Mouse (Mus musculus) MEL (cell line): Measurements from ENCODE around the gene Pgbd5. TPM values are rescaled to one million over a fixed set of nuclear protein-coding genes. Genes with fewer than 3 reads are reported as not detected.

Experiments used
- DNase-seq: peaks from one replicate; pipeline ENCODE4 v3.0.0; 2011; ENCODE audit warnings: low read depth, low spot score
- H3K27ac ChIP-seq: 2 replicates; pipeline ENCODE4 v1.5.1; 2012; ENCODE audit warnings: low read depth, mild to moderate bottlenecking, control low read depth, low read length, moderate library complexity; ENCODE audit not compliant: control insufficient read depth
- H3K27me3 ChIP-seq, 2 experiments: fragments of 150-350 bp in 1 of 2; sonication (generic) in 1 of 2; 2 replicates each; pipeline ENCODE4 v1.6.1; 2012; ENCODE audit warnings: low read length in 2 of 2, mild to moderate bottlenecking in 2 of 2, improper control_type of control experiment in 1 of 2, moderate library complexity in 1 of 2; ENCODE audit not compliant: insufficient read depth in 2 of 2, control insufficient read depth in 1 of 2
- H3K36me3 ChIP-seq, 2 experiments: 2 replicates each; pipeline ENCODE4 v1.6.1; 2012 to 2014; ENCODE audit warnings: low read length in 2 of 2, improper control_type of control experiment in 1 of 2, inconsistent platforms in 1 of 2, mild to moderate bottlenecking in 1 of 2; ENCODE audit not compliant: insufficient read depth in 2 of 2, control insufficient read depth in 1 of 2
- H3K4me1 ChIP-seq, 2 experiments: fragments of 150-350 bp in 1 of 2; sonication (generic) in 1 of 2; 2 replicates each; pipeline ENCODE4 v1.6.1; 2012; ENCODE audit warnings: low read length in 2 of 2, improper control_type of control experiment in 1 of 2, mild to moderate bottlenecking in 1 of 2; ENCODE audit not compliant: insufficient read depth in 2 of 2, control insufficient read depth in 1 of 2
- H3K4me3 ChIP-seq, 2 experiments: fragments of 150-350 bp in 1 of 2; sonication (generic) in 1 of 2; 2 replicates each; pipeline ENCODE4 v1.5.1; 2012; ENCODE audit warnings: low read depth in 2 of 2, low read length in 2 of 2, mild to moderate bottlenecking in 2 of 2, moderate library complexity in 2 of 2, control low read depth in 1 of 2, improper control_type of control experiment in 1 of 2; ENCODE audit not compliant: control insufficient read depth in 1 of 2, insufficient read depth in 1 of 2
- H3K79me2 ChIP-seq: 2 replicates; pipeline ENCODE4 v1.6.1; 2012; ENCODE audit warnings: mild to moderate bottlenecking, low read length, moderate library complexity; ENCODE audit not compliant: control insufficient read depth, poor library complexity, insufficient read depth
- H3K9ac ChIP-seq: 2 replicates; pipeline ENCODE4 v1.6.1; 2012; ENCODE audit warnings: low read depth, mild to moderate bottlenecking, control low read depth, low read length, moderate library complexity; ENCODE audit not compliant: control insufficient read depth, poor library complexity, severe bottlenecking
- H3K9me3 ChIP-seq: fragments of 150-350 bp; sonication (generic); replicated peaks from 2 replicates; pipeline ENCODE4 v1.6.1; 2012; ENCODE audit warnings: mild to moderate bottlenecking, low read length, improper control_type of control experiment, moderate library complexity; ENCODE audit not compliant: insufficient read depth
- BHLHE40 ChIP-seq: IDR thresholded peaks from 2 replicates; pipeline ENCODE4 v1.6.1; 2012; ENCODE audit warnings: low read depth, mild to moderate bottlenecking, inconsistent platforms, low read length, improper control_type of control experiment, borderline replicate concordance
- CHD2 ChIP-seq: IDR thresholded peaks from 2 replicates; pipeline ENCODE4 v1.6.1; 2011; ENCODE audit warnings: low read length, improper control_type of control experiment
- CTCF ChIP-seq, 3 experiments: IDR thresholded peaks in 2 of 3; conservative IDR thresholded peaks in 1 of 3; 2 replicates each; pipeline ENCODE4 v1.5.1; 2011 to 2012; ENCODE audit warnings: low read length in 3 of 3, low read depth in 2 of 3, mild to moderate bottlenecking in 2 of 3, improper control_type of control experiment in 1 of 3, inconsistent platforms in 1 of 3, mixed read lengths in 1 of 3, moderate library complexity in 1 of 3; ENCODE audit not compliant: control insufficient read depth in 1 of 3, insufficient read depth in 1 of 3, poor library complexity in 1 of 3, severe bottlenecking in 1 of 3
- ELF1 ChIP-seq: IDR thresholded peaks from 2 replicates; pipeline ENCODE4 v1.6.1; 2014; ENCODE audit warnings: low read depth, mild to moderate bottlenecking, inconsistent platforms, low read length, improper control_type of control experiment, moderate library complexity
- ETS1 ChIP-seq: IDR thresholded peaks from 2 replicates; pipeline ENCODE4 v1.6.1; 2012; ENCODE audit warnings: low read depth, mild to moderate bottlenecking, inconsistent platforms, low read length, improper control_type of control experiment, moderate library complexity
- HCFC1 ChIP-seq: IDR thresholded peaks from 2 replicates; pipeline ENCODE4 v1.6.1; 2012; ENCODE audit warnings: low read depth, mild to moderate bottlenecking, inconsistent platforms, low read length, improper control_type of control experiment, moderate library complexity
- JUND ChIP-seq: IDR thresholded peaks from 2 replicates; pipeline ENCODE4 v1.6.1; 2011; ENCODE audit warnings: low read depth, mild to moderate bottlenecking, improper control_type of control experiment, low read length
- MAFK ChIP-seq: IDR thresholded peaks from 2 replicates; pipeline ENCODE4 v1.6.1; 2011; ENCODE audit warnings: low read depth, mild to moderate bottlenecking, low read length, improper control_type of control experiment, borderline replicate concordance
- MYC ChIP-seq: IDR thresholded peaks from 2 replicates; pipeline ENCODE4 v1.6.1; 2011; ENCODE audit warnings: low read depth, mild to moderate bottlenecking, low read length, improper control_type of control experiment, moderate library complexity
- NRF1 ChIP-seq: IDR thresholded peaks from 2 replicates; pipeline ENCODE4 v1.6.1; 2014; ENCODE audit warnings: low read depth, mild to moderate bottlenecking, inconsistent platforms, low read length, improper control_type of control experiment, moderate library complexity; ENCODE audit not compliant: poor library complexity, insufficient read depth, severe bottlenecking
- POLR2AphosphoS5 ChIP-seq: IDR thresholded peaks from 2 replicates; pipeline ENCODE4 v1.6.1; 2012; ENCODE audit warnings: low read depth, borderline replicate concordance, mild to moderate bottlenecking, inconsistent platforms, low read length, moderate library complexity, mixed read lengths
- RAD21 ChIP-seq: IDR thresholded peaks from 2 replicates; pipeline ENCODE4 v1.6.1; 2011; ENCODE audit warnings: mild to moderate bottlenecking, low read depth, low read length, improper control_type of control experiment
- SMC3 ChIP-seq: IDR thresholded peaks from 2 replicates; pipeline ENCODE4 v1.6.1; 2011; ENCODE audit warnings: low read depth, low read length, improper control_type of control experiment
- TAL1 ChIP-seq: IDR thresholded peaks from 2 replicates; pipeline ENCODE4 v1.6.1; 2012; ENCODE audit warnings: mild to moderate bottlenecking, inconsistent platforms, low read length, moderate library complexity, mixed read lengths
- TBP ChIP-seq: IDR thresholded peaks from 2 replicates; pipeline ENCODE4 v1.8.0; 2011; ENCODE audit warnings: low read depth, low read length, improper control_type of control experiment
- UBTF ChIP-seq: IDR thresholded peaks from 2 replicates; pipeline ENCODE4 v1.6.1; 2012; ENCODE audit warnings: low read depth, mild to moderate bottlenecking, inconsistent platforms, low read length, improper control_type of control experiment, moderate library complexity, borderline replicate concordance; ENCODE audit not compliant: insufficient read depth
- USF1 ChIP-seq: IDR thresholded peaks from 2 replicates; pipeline ENCODE4 v1.6.1; 2014; ENCODE audit warnings: low read depth, mild to moderate bottlenecking, inconsistent platforms, low read length, improper control_type of control experiment, moderate library complexity
- USF2 ChIP-seq, 2 experiments: IDR thresholded peaks; 2 replicates each; pipeline ENCODE4 v1.6.1; 2011 to 2012; ENCODE audit warnings: improper control_type of control experiment in 2 of 2, low read length in 2 of 2, borderline replicate concordance in 1 of 2, inconsistent platforms in 1 of 2, low read depth in 1 of 2, mild to moderate bottlenecking in 1 of 2; ENCODE audit not compliant: insufficient read depth in 1 of 2
- ZC3H11A ChIP-seq: IDR thresholded peaks from 2 replicates; pipeline ENCODE4 v1.6.1; 2012; ENCODE audit warnings: low read depth, mild to moderate bottlenecking, inconsistent platforms, low read length, improper control_type of control experiment
- ZNF384 ChIP-seq: IDR thresholded peaks from 2 replicates; pipeline ENCODE4 v1.6.1; 2012; ENCODE audit warnings: low read depth, mild to moderate bottlenecking, inconsistent platforms, low read length, improper control_type of control experiment
- polyA plus RNA-seq, 2 experiments: library from polyadenylated mRNA; stranded (reverse) in 1 of 2; unstranded in 1 of 2; fragments of >175 nt in 1 of 2; fragments of >200 nt in 1 of 2; gene quantifications; 2 replicates each; pipeline versions ENCODE4 v1.2.1 to v1.2.4; 2012; ENCODE audit warnings: low replicate concordance in 2 of 2, low read depth in 1 of 2; ENCODE audit not compliant: insufficient read length in 2 of 2, insufficient read depth in 1 of 2, missing spikeins in 1 of 2
- total RNA-seq: library from RNA; depleted of rRNA; stranded (reverse); fragments of 300-350 nt; gene quantifications from 2 replicates; pipeline ENCODE4 v1.2.3, GENCODE M21; 2012

Gene Pgbd5
- total and polyA plus RNA-seq, 3 experiments, result not detected

- Histone ChIP-seq H3K9me3 (no peaks in the 10 kb centered on the region), H3K79me2 (no peaks in the 10 kb centered on the region)
- TF ChIP-seq CTCF (IDR thresholded peaks at IDR 0.05 in 2 of 3, conservative IDR thresholded peaks at IDR 0.05 in 1 of 3; ENCODE audit: control insufficient read depth in 1 of 3, insufficient read depth in 1 of 3, low read depth in 2 of 3, low read length in 3 of 3, poor library complexity in 1 of 3, severe bottlenecking in 1 of 3), result no peak
- TF ChIP-seq ETS1, result no peak
- TF ChIP-seq USF1, result no peak
- no peak for TF ChIP-seq ELF1
- no peak for TF ChIP-seq CHD2
- TF ChIP-seq, all 39 proteins: peak for 0
- Histone ChIP-seq H3K4me3 (no peak overlapping the region), H3K36me3 (no peaks in the 10 kb centered on the region), H3K4me1 (no peaks in the 10 kb centered on the region), H3K27ac (no peak overlapping the region), H3K27me3 (no peaks in the 10 kb centered on the region), H3K9ac (no peak overlapping the region)
- DNase-seq, result no peak
Observed at GRCm38 (mm10) chr8:124348087-124348486, 91.4 kb downstream of the Pgbd5 start.

- Histone ChIP-seq H3K27ac (no peak overlapping the region), H3K27me3 (no peaks in the 10 kb centered on the region), H3K9me3 (no peaks in the 10 kb centered on the region), H3K9ac (no peak overlapping the region), H3K79me2 (no peaks in the 10 kb centered on the region), H3K36me3 (no peaks in the 10 kb centered on the region), H3K4me3 (no peak overlapping the region), H3K4me1 (no peaks in the 10 kb centered on the region)
- TF ChIP-seq MYC (no peak), TBP (no peak), CTCF (IDR thresholded peaks at IDR 0.05 in 2 of 3, conservative IDR thresholded peaks at IDR 0.05 in 1 of 3; ENCODE audit: control insufficient read depth in 1 of 3, insufficient read depth in 1 of 3, low read depth in 2 of 3, low read length in 3 of 3, poor library complexity in 1 of 3, severe bottlenecking in 1 of 3) (peak; percentile 76 to 94 (median 91)), POLR2AphosphoS5 (no peak), SMC3 (peak; percentile 84), ZNF384 (no peak), CHD2 (no peak), ZC3H11A (peak; percentile 43; the same call in 1 of the 2 replicates), HCFC1 (no peak), USF2 (IDR thresholded peaks at IDR 0.05; ENCODE audit: borderline replicate concordance in 1 of 2, insufficient read depth in 1 of 2, low read depth in 1 of 2, low read length in 2 of 2) (no peak), BHLHE40 (no peak), NRF1 (no peak), JUND (no peak), TAL1 (no peak), USF1 (no peak), RAD21 (peak; percentile 57), UBTF (no peak), ETS1 (no peak), MAFK (no peak)
- DNase-seq, result peak; percentile 51
Observed at GRCm38 (mm10) chr8:124346852-124347523, 92.5 kb downstream of the Pgbd5 start.
